Mouse (Mus musculus): ENCODE measurements around the gene Fgd3. TPM values are rescaled to one million over a fixed set of nuclear protein-coding genes. Genes with fewer than 3 reads are reported as not detected.
A peak's percentile ranks its signal among the peaks of the same experiment; 100 is the strongest.

The Fgd3 gene
- polyA plus RNA-seq, 1 experiment from 2014 or later = 0.37 TPM

- Histone ChIP-seq H3K9ac (replicated peaks; ENCODE audit: low read depth) (no peak overlapping the region), H3K27me3 (replicated peaks; ENCODE audit: insufficient read depth, low read length) (no peaks in the 10 kb centered on the region), H3K36me3 (ENCODE audit: insufficient read depth, low read length) (no peaks in the 10 kb centered on the region), H3K4me1 (ENCODE audit: insufficient read depth, low read depth, low read length) (no peaks in the 10 kb centered on the region), H3K9me3 (ENCODE audit: low read length) (no peaks in the 10 kb centered on the region), H3K27ac (ENCODE audit: low read length) (no peak overlapping the region), H3K4me2 (replicated peaks; ENCODE audit: low read depth, low read length) (no peak overlapping the region), H3K4me3 (ENCODE audit: low read depth, low read length) (no peak overlapping the region)
- ATAC-seq (no peak), DNase-seq (ENCODE audit: low spot score) (no peak)
- 83% methylated on average over 6 of the region's 6 CpGs for WGBS
- TF ChIP-seq EP300 (IDR thresholded peaks at IDR 0.05) (no peak), CTCF (IDR thresholded peaks at IDR 0.05) (no peak)
These were observed 32.9 kb downstream of the Fgd3 start for GRCm38 (mm10) chr13:49287224-49287623.

GRCm38 (mm10) chr13:49286750-49287149 is 33.4 kb downstream of the Fgd3 start:
- DNase-seq (ENCODE audit: low spot score) = no peak
- Histone ChIP-seq H3K9me3 (ENCODE audit: low read length) (no peaks in the 10 kb centered on the region), H3K9ac (replicated peaks; ENCODE audit: low read depth) (no peak overlapping the region)

GRCm38 (mm10) chr13:49283686-49284085 is 36.4 kb downstream of the Fgd3 start:
- Histone ChIP-seq H3K27ac (ENCODE audit: low read length) (no peak overlapping the region), H3K4me1 (ENCODE audit: insufficient read depth, low read depth, low read length) (no peaks in the 10 kb centered on the region), H3K9me3 (ENCODE audit: low read length) (no peaks in the 10 kb centered on the region), H3K4me3 (ENCODE audit: low read depth, low read length) (no peak overlapping the region), H3K27me3 (replicated peaks; ENCODE audit: insufficient read depth, low read length) (no peaks in the 10 kb centered on the region), H3K4me2 (replicated peaks; ENCODE audit: low read depth, low read length) (no peak overlapping the region), H3K9ac (replicated peaks; ENCODE audit: low read depth) (no peak overlapping the region), H3K36me3 (ENCODE audit: insufficient read depth, low read length) (no peaks in the 10 kb centered on the region)
- no peak for DNase-seq (ENCODE audit: low spot score)
- TF ChIP-seq CTCF (IDR thresholded peaks at IDR 0.05) = no peak
- no peak for TF ChIP-seq EP300 (IDR thresholded peaks at IDR 0.05)
- 67% methylated on average over 9 of the region's 9 CpGs for WGBS
- ATAC-seq = no peak

More at GRCm38 (mm10) chr13:49286750-49287149, 33.4 kb downstream of the Fgd3 start:
- Histone ChIP-seq H3K4me1 (ENCODE audit: insufficient read depth, low read depth, low read length) (no peaks in the 10 kb centered on the region), H3K4me2 (replicated peaks; ENCODE audit: low read depth, low read length) (no peak overlapping the region), H3K27me3 (replicated peaks; ENCODE audit: insufficient read depth, low read length) (no peaks in the 10 kb centered on the region), H3K27ac (ENCODE audit: low read length) (no peak overlapping the region), H3K4me3 (ENCODE audit: low read depth, low read length) (no peak overlapping the region), H3K36me3 (ENCODE audit: insufficient read depth, low read length) (no peaks in the 10 kb centered on the region)
- ATAC-seq = no peak
- 77% methylated on average over 3 of the region's 3 CpGs for WGBS
- TF ChIP-seq EP300 (IDR thresholded peaks at IDR 0.05) = no peak
- no peak for TF ChIP-seq CTCF (IDR thresholded peaks at IDR 0.05)

- Histone ChIP-seq H3K9ac (replicated peaks; ENCODE audit: low read depth) (no peak overlapping the region), H3K4me1 (ENCODE audit: insufficient read depth, low read depth, low read length) (no peaks in the 10 kb centered on the region), H3K27ac (ENCODE audit: low read length) (no peak overlapping the region), H3K36me3 (ENCODE audit: insufficient read depth, low read length) (no peaks in the 10 kb centered on the region), H3K4me2 (replicated peaks; ENCODE audit: low read depth, low read length) (no peak overlapping the region), H3K27me3 (replicated peaks; ENCODE audit: insufficient read depth, low read length) (no peaks in the 10 kb centered on the region), H3K9me3 (ENCODE audit: low read length) (no peaks in the 10 kb centered on the region), H3K4me3 (ENCODE audit: low read depth, low read length) (no peak overlapping the region)
- TF ChIP-seq CTCF (IDR thresholded peaks at IDR 0.05) (no peak), EP300 (IDR thresholded peaks at IDR 0.05) (no peak)
- DNase-seq (ENCODE audit: low spot score) (no peak), ATAC-seq (no peak)
- WGBS = 52% methylated on average over 2 of the region's 2 CpGs
These were observed 37.9 kb downstream of the Fgd3 start for GRCm38 (mm10) chr13:49282168-49282567.

- 40% methylated on average over 4 of the region's 5 CpGs for WGBS
- H3K9ac ChIP-seq (replicated peaks; ENCODE audit: low read depth) = no peak overlapping the region
- peak; percentile 74 for ATAC-seq
- peak; percentile 57 for DNase-seq (ENCODE audit: low spot score)
- H3K36me3 ChIP-seq (ENCODE audit: insufficient read depth, low read length) = no peaks in the 10 kb centered on the region
- no peak overlapping the region for H3K4me2 ChIP-seq (replicated peaks; ENCODE audit: low read depth, low read length)
- H3K4me3 ChIP-seq (ENCODE audit: low read depth, low read length) = no peak overlapping the region
- no peaks in the 10 kb centered on the region for H3K4me1 ChIP-seq (ENCODE audit: insufficient read depth, low read depth, low read length)
- peak; percentile 58 for TF ChIP-seq CTCF (IDR thresholded peaks at IDR 0.05)
- TF ChIP-seq EP300 (IDR thresholded peaks at IDR 0.05) = no peak
- H3K9me3 ChIP-seq (ENCODE audit: low read length) = no peaks in the 10 kb centered on the region
- no peak overlapping the region for H3K27ac ChIP-seq (ENCODE audit: low read length)
- H3K27me3 ChIP-seq (replicated peaks; ENCODE audit: insufficient read depth, low read length) = no peaks in the 10 kb centered on the region
These were observed 48.0 kb downstream of the Fgd3 start for GRCm38 (mm10) chr13:49271831-49272765.

GRCm38 (mm10) chr13:49270500-49270899 is 49.6 kb downstream of the Fgd3 start:
- Histone ChIP-seq H3K9me3 (ENCODE audit: low read length) (no peaks in the 10 kb centered on the region), H3K4me1 (ENCODE audit: insufficient read depth, low read depth, low read length) (no peaks in the 10 kb centered on the region), H3K27ac (ENCODE audit: low read length) (no peak overlapping the region), H3K36me3 (ENCODE audit: insufficient read depth, low read length) (no peaks in the 10 kb centered on the region), H3K9ac (replicated peaks; ENCODE audit: low read depth) (no peak overlapping the region), H3K27me3 (replicated peaks; ENCODE audit: insufficient read depth, low read length) (no peaks in the 10 kb centered on the region), H3K4me3 (ENCODE audit: low read depth, low read length) (no peak overlapping the region), H3K4me2 (replicated peaks; ENCODE audit: low read depth, low read length) (no peak overlapping the region)
- 84% methylated on average over 8 of the region's 8 CpGs for WGBS
- no peak for DNase-seq (ENCODE audit: low spot score)
- no peak for TF ChIP-seq CTCF (IDR thresholded peaks at IDR 0.05)
- TF ChIP-seq EP300 (IDR thresholded peaks at IDR 0.05) = no peak
- ATAC-seq = no peak

All from lung, postnatal 0 days (tissue).